Mouse (Mus musculus): Measurements from ENCODE around the gene Tdrd12. TPM values are rescaled to one million over a fixed set of nuclear protein-coding genes. Genes with fewer than 3 reads are reported as not detected.
"Not testable (repeated sequence)": the region's sequence is repeated elsewhere in the genome, so short reads cannot be mapped to it uniquely, and the experiment has no call there.

The Tdrd12 gene
- polyA plus RNA-seq, 1 experiment from 2014 or later, result 0.53 TPM

- not testable (repeated sequence) for ATAC-seq (ENCODE audit: low FRiP score, low read depth); H3K27me3 ChIP-seq (replicated peaks); H3K9me3 ChIP-seq; H3K4me1 ChIP-seq; H3K4me3 ChIP-seq; H3K27ac ChIP-seq; H3K9ac ChIP-seq; H3K36me3 ChIP-seq; H3K4me2 ChIP-seq (replicated peaks)
- WGBS, result 80% methylated on average over 13 of the region's 13 CpGs
Observed at GRCm38 (mm10) chr7:35565965-35566364, 28.4 kb upstream of the Tdrd12 start.

- WGBS, result 84% methylated on average over 10 of the region's 10 CpGs
- not testable (repeated sequence) for ATAC-seq (ENCODE audit: low FRiP score, low read depth); H3K27ac ChIP-seq
Observed at GRCm38 (mm10) chr7:35564872-35565271, 27.3 kb upstream of the Tdrd12 start.

GRCm38 (mm10) chr7:35564067-35564865 is 26.7 kb upstream of the Tdrd12 start:
- Histone ChIP-seq H3K27ac (no peak overlapping the region), H3K9ac (no peak overlapping the region), H3K4me1 (no peaks in the 10 kb centered on the region), H3K27me3 (replicated peaks) (no peaks in the 10 kb centered on the region), H3K4me3 (no peak overlapping the region), H3K9me3 (no peaks in the 10 kb centered on the region), H3K4me2 (replicated peaks) (no peak overlapping the region), H3K36me3 (no peaks in the 10 kb centered on the region)
- no peak for ATAC-seq (ENCODE audit: low FRiP score, low read depth)
- 91% methylated on average over 2 of the region's 2 CpGs for WGBS

More at GRCm38 (mm10) chr7:35564872-35565271, 27.3 kb upstream of the Tdrd12 start:
- not testable (repeated sequence) for H3K4me1 ChIP-seq; H3K4me2 ChIP-seq (replicated peaks); H3K27me3 ChIP-seq (replicated peaks); H3K36me3 ChIP-seq; H3K9ac ChIP-seq; H3K9me3 ChIP-seq; H3K4me3 ChIP-seq

- Histone ChIP-seq H3K4me3 (no peak overlapping the region), H3K27me3 (replicated peaks) (no peaks in the 10 kb centered on the region), H3K4me1 (no peaks in the 10 kb centered on the region), H3K9me3 (no peaks in the 10 kb centered on the region), H3K9ac (no peak overlapping the region), H3K27ac (no peak overlapping the region), H3K4me2 (replicated peaks) (no peak overlapping the region), H3K36me3 (no peaks in the 10 kb centered on the region)
- ATAC-seq (ENCODE audit: low FRiP score, low read depth), result no peak
- 81% methylated on average over 11 of the region's 11 CpGs for WGBS
Observed at GRCm38 (mm10) chr7:35563071-35563470, 25.5 kb upstream of the Tdrd12 start.

- no peaks in the 10 kb centered on the region for H3K27me3 ChIP-seq (replicated peaks)
- H3K4me2 ChIP-seq (replicated peaks), result no peak overlapping the region
- 91% methylated on average over 3 of the region's 3 CpGs for WGBS
- H3K9me3 ChIP-seq, result no peaks in the 10 kb centered on the region
- ATAC-seq (ENCODE audit: low FRiP score, low read depth), result no peak
- no peak overlapping the region for H3K27ac ChIP-seq
- H3K4me3 ChIP-seq, result no peak overlapping the region
- no peaks in the 10 kb centered on the region for H3K36me3 ChIP-seq
- H3K4me1 ChIP-seq, result no peaks in the 10 kb centered on the region
- no peak overlapping the region for H3K9ac ChIP-seq
Observed at GRCm38 (mm10) chr7:35559838-35560237, 22.3 kb upstream of the Tdrd12 start.

- Histone ChIP-seq H3K9me3 (no peaks in the 10 kb centered on the region), H3K27me3 (replicated peaks) (no peaks in the 10 kb centered on the region), H3K9ac (no peak overlapping the region), H3K36me3 (no peaks in the 10 kb centered on the region), H3K4me3 (no peak overlapping the region), H3K4me2 (replicated peaks) (no peak overlapping the region), H3K27ac (no peak overlapping the region), H3K4me1 (peaks cover 7% of the 10 kb centered on the region; the same call in 1 of the 2 replicates)
- no peak for ATAC-seq (ENCODE audit: low FRiP score, low read depth)
- WGBS, result 70% methylated on average over 2 of the region's 2 CpGs
Observed at GRCm38 (mm10) chr7:35558681-35559080, 21.1 kb upstream of the Tdrd12 start.

- WGBS, result 84% methylated on average over 3 of the region's 3 CpGs
- ATAC-seq (ENCODE audit: low FRiP score, low read depth), result no peak
- no peaks in the 10 kb centered on the region for H3K9me3 ChIP-seq
- H3K9ac ChIP-seq, result no peak overlapping the region
- peaks cover 7% of the 10 kb centered on the region; the same call in 1 of the 2 replicates for H3K4me1 ChIP-seq
- no peaks in the 10 kb centered on the region for H3K36me3 ChIP-seq
- no peak overlapping the region for H3K27ac ChIP-seq
- no peak overlapping the region for H3K4me3 ChIP-seq
- H3K4me2 ChIP-seq (replicated peaks), result no peak overlapping the region
- no peaks in the 10 kb centered on the region for H3K27me3 ChIP-seq (replicated peaks)
Observed at GRCm38 (mm10) chr7:35557577-35557976, 20.0 kb upstream of the Tdrd12 start.

GRCm38 (mm10) chr7:35556905-35557304 is 19.4 kb upstream of the Tdrd12 start:
- ATAC-seq (ENCODE audit: low FRiP score, low read depth), result no peak
- Histone ChIP-seq H3K4me2 (replicated peaks) (no peak overlapping the region), H3K9ac (no peak overlapping the region), H3K9me3 (no peaks in the 10 kb centered on the region), H3K36me3 (no peaks in the 10 kb centered on the region), H3K27ac (no peak overlapping the region), H3K27me3 (replicated peaks) (no peaks in the 10 kb centered on the region), H3K4me1 (peaks cover 7% of the 10 kb centered on the region; the same call in 1 of the 2 replicates), H3K4me3 (no peak overlapping the region)
- 91% methylated on average over 5 of the region's 5 CpGs for WGBS

GRCm38 (mm10) chr7:35556205-35556603 is 18.7 kb upstream of the Tdrd12 start, which contains the start of gene Nudt19:
Gene Nudt19, minus strand, starts transcription at chr7:35556304.
- Histone ChIP-seq H3K27ac (peak within 1 kb of the TSS; percentile 86), H3K27me3 (replicated peaks) (no peaks in the 10 kb centered on the region), H3K36me3 (no peaks in the 10 kb centered on the region), H3K9me3 (no peaks in the 10 kb centered on the region), H3K4me3 (peak within 1 kb of the TSS; percentile 71), H3K9ac (peak within 1 kb of the TSS; percentile 87), H3K4me2 (replicated peaks) (peak within 1 kb of the TSS; percentile 93), H3K4me1 (peaks cover 7% of the 10 kb centered on the region; the same call in 1 of the 2 replicates)
- ATAC-seq (ENCODE audit: low FRiP score, low read depth), result no peak
- WGBS, result 75% methylated on average over 4 of the region's 4 CpGs

GRCm38 (mm10) chr7:35555224-35556204 is 18.0 kb upstream of the Tdrd12 start:
- Histone ChIP-seq H3K27me3 (replicated peaks) (no peaks in the 10 kb centered on the region), H3K27ac (peak overlapping the region; percentile 86), H3K9me3 (no peaks in the 10 kb centered on the region), H3K9ac (peak overlapping the region; percentile 87), H3K36me3 (peaks cover 4% of the 10 kb centered on the region), H3K4me2 (replicated peaks) (peak overlapping the region; percentile 93), H3K4me3 (peak overlapping the region; percentile 71), H3K4me1 (peaks cover 7% of the 10 kb centered on the region; the same call in 1 of the 2 replicates)
- 1% methylated on average over 93 of the region's 93 CpGs for WGBS
- peak; percentile 93 for ATAC-seq (ENCODE audit: low FRiP score, low read depth)

GRCm38 (mm10) chr7:35554605-35555175 is 17.1 kb upstream of the Tdrd12 start:
- peak; percentile 41 for ATAC-seq (ENCODE audit: low FRiP score, low read depth)
- Histone ChIP-seq H3K9me3 (no peaks in the 10 kb centered on the region), H3K4me3 (peak overlapping the region; percentile 71), H3K27ac (no peak overlapping the region), H3K4me1 (peaks cover 7% of the 10 kb centered on the region; the same call in 1 of the 2 replicates), H3K4me2 (replicated peaks) (peak overlapping the region; percentile 93), H3K9ac (peak overlapping the region; percentile 87), H3K27me3 (replicated peaks) (no peaks in the 10 kb centered on the region), H3K36me3 (peaks cover 12% of the 10 kb centered on the region)
- 6% methylated on average over 28 of the region's 28 CpGs for WGBS

All from neural tube, embryonic 12.5 days (tissue).